Mouse (Mus musculus): Measurements from ENCODE around the gene Mtf2. TPM values are rescaled to one million over a fixed set of nuclear protein-coding genes. Genes with fewer than 3 reads are reported as not detected.
A peak's percentile ranks its signal among the peaks of the same experiment; 100 is the strongest.
"Not testable (repeated sequence)": the region's sequence is repeated elsewhere in the genome, so short reads cannot be mapped to it uniquely, and the experiment has no call there.

The Mtf2 gene
- polyA plus RNA-seq, 1 experiment from 2014 or later, result 133 TPM

GRCm38 (mm10) chr5:108035523-108035922, 30.0 kb upstream of the Mtf2 start:
- no peak overlapping the region for H3K4me2 ChIP-seq (ENCODE audit: low read length)
- peaks cover 8% of the 10 kb centered on the region for H3K4me1 ChIP-seq (replicated peaks; ENCODE audit: control insufficient read depth, insufficient read depth, low read length)
- WGBS, result 15% methylated on average over 2 of the region's 2 CpGs
- H3K9ac ChIP-seq (replicated peaks; ENCODE audit: low read depth, low read length), result no peak overlapping the region; the same call in 1 of the 2 replicates
- H3K36me3 ChIP-seq (ENCODE audit: control insufficient read depth, insufficient read depth), result no peaks in the 10 kb centered on the region
- peak; percentile 84 for ATAC-seq
- no peaks in the 10 kb centered on the region for H3K9me3 ChIP-seq (ENCODE audit: control insufficient read depth, low read length)
- H3K27me3 ChIP-seq (replicated peaks; ENCODE audit: control insufficient read depth, insufficient read depth, low read length), result no peaks in the 10 kb centered on the region
- H3K4me3 ChIP-seq (replicated peaks; ENCODE audit: low read length), result no peak overlapping the region
- peak overlapping the region; percentile 51 for H3K27ac ChIP-seq (ENCODE audit: low read length)

GRCm38 (mm10) chr5:108042061-108042460, 23.4 kb upstream of the Mtf2 start:
- 82% methylated on average over 5 of the region's 5 CpGs for WGBS
- Histone ChIP-seq H3K4me2 (ENCODE audit: low read length) (no peak overlapping the region), H3K27me3 (replicated peaks; ENCODE audit: control insufficient read depth, insufficient read depth, low read length) (no peaks in the 10 kb centered on the region), H3K9me3 (ENCODE audit: control insufficient read depth, low read length) (no peaks in the 10 kb centered on the region), H3K36me3 (ENCODE audit: control insufficient read depth, insufficient read depth) (no peaks in the 10 kb centered on the region), H3K9ac (replicated peaks; ENCODE audit: low read depth, low read length) (no peak overlapping the region), H3K4me1 (replicated peaks; ENCODE audit: control insufficient read depth, insufficient read depth, low read length) (no peaks in the 10 kb centered on the region), H3K4me3 (replicated peaks; ENCODE audit: low read length) (no peak overlapping the region), H3K27ac (ENCODE audit: low read length) (no peak overlapping the region)
- no peak for ATAC-seq

GRCm38 (mm10) chr5:108043908-108044307, 21.6 kb upstream of the Mtf2 start:
- H3K9me3 ChIP-seq (ENCODE audit: control insufficient read depth, low read length), result no peaks in the 10 kb centered on the region
- ATAC-seq, result no peak
- no peak overlapping the region for H3K4me2 ChIP-seq (ENCODE audit: low read length)
- WGBS, result 88% methylated on average over 1 of the region's 1 CpGs
- no peaks in the 10 kb centered on the region for H3K36me3 ChIP-seq (ENCODE audit: control insufficient read depth, insufficient read depth)
- no peaks in the 10 kb centered on the region for H3K27me3 ChIP-seq (replicated peaks; ENCODE audit: control insufficient read depth, insufficient read depth, low read length)
- H3K4me1 ChIP-seq (replicated peaks; ENCODE audit: control insufficient read depth, insufficient read depth, low read length), result no peaks in the 10 kb centered on the region
- no peak overlapping the region for H3K27ac ChIP-seq (ENCODE audit: low read length)
- H3K9ac ChIP-seq (replicated peaks; ENCODE audit: low read depth, low read length), result no peak overlapping the region
- no peak overlapping the region for H3K4me3 ChIP-seq (replicated peaks; ENCODE audit: low read length)

GRCm38 (mm10) chr5:108049711-108050268, 15.7 kb upstream of the Mtf2 start:
- H3K27me3 ChIP-seq (replicated peaks; ENCODE audit: control insufficient read depth, insufficient read depth, low read length), result no peaks in the 10 kb centered on the region
- no peak for ATAC-seq
- WGBS, result 8% methylated on average over 3 of the region's 3 CpGs

GRCm38 (mm10) chr5:108051026-108051425, 14.4 kb upstream of the Mtf2 start:
- H3K27ac ChIP-seq (ENCODE audit: low read length), result no peak overlapping the region
- no peak overlapping the region for H3K4me3 ChIP-seq (replicated peaks; ENCODE audit: low read length)
- no peaks in the 10 kb centered on the region for H3K4me1 ChIP-seq (replicated peaks; ENCODE audit: control insufficient read depth, insufficient read depth, low read length)
- whole genome bisulfite sequencing, result 82% methylated on average over 2 of the region's 2 CpGs
- no peaks in the 10 kb centered on the region for H3K9me3 ChIP-seq (ENCODE audit: control insufficient read depth, low read length)
- no peaks in the 10 kb centered on the region for H3K36me3 ChIP-seq (ENCODE audit: control insufficient read depth, insufficient read depth)
- H3K27me3 ChIP-seq (replicated peaks; ENCODE audit: control insufficient read depth, insufficient read depth, low read length), result no peaks in the 10 kb centered on the region
- H3K9ac ChIP-seq (replicated peaks; ENCODE audit: low read depth, low read length), result no peak overlapping the region
- H3K4me2 ChIP-seq (ENCODE audit: low read length), result no peak overlapping the region
- no peak for ATAC-seq

More at GRCm38 (mm10) chr5:108049711-108050268, 15.7 kb upstream of the Mtf2 start:
- Histone ChIP-seq H3K4me1 (replicated peaks; ENCODE audit: control insufficient read depth, insufficient read depth, low read length) (no peaks in the 10 kb centered on the region), H3K36me3 (ENCODE audit: control insufficient read depth, insufficient read depth) (no peaks in the 10 kb centered on the region), H3K4me2 (ENCODE audit: low read length) (no peak overlapping the region), H3K9ac (replicated peaks; ENCODE audit: low read depth, low read length) (no peak overlapping the region), H3K27ac (ENCODE audit: low read length) (no peak overlapping the region), H3K4me3 (replicated peaks; ENCODE audit: low read length) (no peak overlapping the region), H3K9me3 (ENCODE audit: control insufficient read depth, low read length) (no peaks in the 10 kb centered on the region)

- not testable (repeated sequence) for H3K27me3 ChIP-seq (replicated peaks; ENCODE audit: control insufficient read depth, insufficient read depth, low read length); H3K27ac ChIP-seq (ENCODE audit: low read length); H3K4me3 ChIP-seq (replicated peaks; ENCODE audit: low read length); H3K9ac ChIP-seq (replicated peaks; ENCODE audit: low read depth, low read length); H3K36me3 ChIP-seq (ENCODE audit: control insufficient read depth, insufficient read depth); H3K4me1 ChIP-seq (replicated peaks; ENCODE audit: control insufficient read depth, insufficient read depth, low read length); H3K9me3 ChIP-seq (ENCODE audit: control insufficient read depth, low read length); ATAC-seq; H3K4me2 ChIP-seq (ENCODE audit: low read length)
- WGBS, result 93% methylated on average over 9 of the region's 9 CpGs
Observed at GRCm38 (mm10) chr5:108051727-108052126, 13.7 kb upstream of the Mtf2 start.

- ATAC-seq, result no peak
- 100% methylated on average over 1 of the region's 1 CpGs for WGBS
- no peak overlapping the region for H3K4me2 ChIP-seq (ENCODE audit: low read length)
- H3K27ac ChIP-seq (ENCODE audit: low read length), result no peak overlapping the region
- H3K4me3 ChIP-seq (replicated peaks; ENCODE audit: low read length), result no peak overlapping the region
- no peak overlapping the region for H3K9ac ChIP-seq (replicated peaks; ENCODE audit: low read depth, low read length)
- H3K27me3 ChIP-seq (replicated peaks; ENCODE audit: control insufficient read depth, insufficient read depth, low read length), result no peaks in the 10 kb centered on the region
- H3K36me3 ChIP-seq (ENCODE audit: control insufficient read depth, insufficient read depth), result no peaks in the 10 kb centered on the region
- H3K4me1 ChIP-seq (replicated peaks; ENCODE audit: control insufficient read depth, insufficient read depth, low read length), result no peaks in the 10 kb centered on the region
- H3K9me3 ChIP-seq (ENCODE audit: control insufficient read depth, low read length), result no peaks in the 10 kb centered on the region
Observed at GRCm38 (mm10) chr5:108052200-108052599, 13.3 kb upstream of the Mtf2 start.

- H3K36me3 ChIP-seq (ENCODE audit: control insufficient read depth, insufficient read depth), result no peaks in the 10 kb centered on the region
- no peak overlapping the region for H3K4me2 ChIP-seq (ENCODE audit: low read length)
- no peak for ATAC-seq
- H3K9ac ChIP-seq (replicated peaks; ENCODE audit: low read depth, low read length), result no peak overlapping the region
- H3K27me3 ChIP-seq (replicated peaks; ENCODE audit: control insufficient read depth, insufficient read depth, low read length), result no peaks in the 10 kb centered on the region
- no peak overlapping the region for H3K27ac ChIP-seq (ENCODE audit: low read length)
- H3K4me1 ChIP-seq (replicated peaks; ENCODE audit: control insufficient read depth, insufficient read depth, low read length), result no peaks in the 10 kb centered on the region
- H3K9me3 ChIP-seq (ENCODE audit: control insufficient read depth, low read length), result no peaks in the 10 kb centered on the region
- H3K4me3 ChIP-seq (replicated peaks; ENCODE audit: low read length), result no peak overlapping the region
- 92% methylated on average over 6 of the region's 6 CpGs for WGBS
Observed at GRCm38 (mm10) chr5:108053566-108053965, 11.9 kb upstream of the Mtf2 start.

GRCm38 (mm10) chr5:108060413-108060812, 5.1 kb upstream of the Mtf2 start:
- WGBS, result 95% methylated on average over 9 of the region's 9 CpGs
- H3K4me3 ChIP-seq (replicated peaks; ENCODE audit: low read length), result no peak overlapping the region
- no peaks in the 10 kb centered on the region for H3K27me3 ChIP-seq (replicated peaks; ENCODE audit: control insufficient read depth, insufficient read depth, low read length)
- H3K27ac ChIP-seq (ENCODE audit: low read length), result no peak overlapping the region
- no peaks in the 10 kb centered on the region for H3K36me3 ChIP-seq (ENCODE audit: control insufficient read depth, insufficient read depth)
- H3K9me3 ChIP-seq (ENCODE audit: control insufficient read depth, low read length), result no peaks in the 10 kb centered on the region
- no peak overlapping the region for H3K9ac ChIP-seq (replicated peaks; ENCODE audit: low read depth, low read length)
- H3K4me1 ChIP-seq (replicated peaks; ENCODE audit: control insufficient read depth, insufficient read depth, low read length), result no peaks in the 10 kb centered on the region
- no peak for ATAC-seq
- H3K4me2 ChIP-seq (ENCODE audit: low read length), result no peak overlapping the region

- no peak overlapping the region for H3K9ac ChIP-seq (replicated peaks; ENCODE audit: low read depth, low read length)
- H3K4me1 ChIP-seq (replicated peaks; ENCODE audit: control insufficient read depth, insufficient read depth, low read length), result peaks cover 9% of the 10 kb centered on the region
- no peaks in the 10 kb centered on the region for H3K27me3 ChIP-seq (replicated peaks; ENCODE audit: control insufficient read depth, insufficient read depth, low read length)
- no peak overlapping the region for H3K27ac ChIP-seq (ENCODE audit: low read length)
- H3K4me2 ChIP-seq (ENCODE audit: low read length), result no peak overlapping the region
- WGBS, result 100% methylated on average over 1 of the region's 1 CpGs
- no peaks in the 10 kb centered on the region for H3K9me3 ChIP-seq (ENCODE audit: control insufficient read depth, low read length)
- no peak overlapping the region for H3K4me3 ChIP-seq (replicated peaks; ENCODE audit: low read length)
- no peak for ATAC-seq
- H3K36me3 ChIP-seq (ENCODE audit: control insufficient read depth, insufficient read depth), result peaks cover 38% of the 10 kb centered on the region
Observed at GRCm38 (mm10) chr5:108072301-108072700, 6.8 kb downstream of the Mtf2 start.

Measured in forebrain, embryonic 16.5 days (tissue).